Mouse (Mus musculus) stomach, postnatal 0 days (tissue): ENCODE measurements around the gene Prss46. TPM values are rescaled to one million over a fixed set of nuclear protein-coding genes. Genes with fewer than 3 reads are reported as not detected.
"Not testable (repeated sequence)": the region's sequence is repeated elsewhere in the genome, so short reads cannot be mapped to it uniquely, and the experiment has no call there.

ENCODE experiments used
- ATAC-seq: fragments of 200-750 bp; cut with Nextera tagmentation; 2 replicates; pipeline ENCODE4 v1.8.0; 2017; ENCODE audit not compliant: low FRiP score, low TSS enrichment
- DNase-seq: peaks from one replicate; pipeline ENCODE4 v3.0.0-alpha.2; 2016; ENCODE audit warnings: low spot score
- H3K27ac ChIP-seq: fragments of 300-500 bp; sonication (generic); replicated peaks from 2 replicates; pipeline ENCODE4 v1.5.1; 2014; ENCODE audit warnings: mild to moderate bottlenecking, control low read depth
- H3K27me3 ChIP-seq: fragments of 300-500 bp; sonication (generic); 2 replicates; pipeline ENCODE4 v1.6.1; 2014; ENCODE audit warnings: low read length; ENCODE audit not compliant: control insufficient read depth, insufficient read depth
- H3K36me3 ChIP-seq: fragments of 300-500 bp; sonication (generic); 2 replicates; pipeline ENCODE4 v1.6.1; 2014; ENCODE audit warnings: low read length, mixed read lengths; ENCODE audit not compliant: control insufficient read depth, insufficient read depth
- H3K4me1 ChIP-seq: fragments of 300-500 bp; sonication (generic); replicated peaks from 2 replicates; pipeline ENCODE4 v1.6.1; 2014; ENCODE audit warnings: antibody characterized with exemption; ENCODE audit not compliant: control insufficient read depth, insufficient read depth
- H3K4me2 ChIP-seq: fragments of 300-500 bp; sonication (generic); replicated peaks from 2 replicates; pipeline ENCODE4 v1.6.1; 2014; ENCODE audit warnings: low read depth, mild to moderate bottlenecking, control low read depth, moderate library complexity
- H3K4me3 ChIP-seq: fragments of 300-500 bp; sonication (generic); 2 replicates; pipeline ENCODE4 v1.5.1; 2014; ENCODE audit warnings: low read depth, low read length, control low read depth
- H3K9ac ChIP-seq: fragments of 300-500 bp; sonication (generic); 2 replicates; pipeline ENCODE4 v1.6.1; 2014; ENCODE audit warnings: mild to moderate bottlenecking, low read length, control low read depth, mixed read lengths
- H3K9me3 ChIP-seq: fragments of 300-500 bp; sonication (generic); 2 replicates; pipeline ENCODE4 v1.6.1; 2016; ENCODE audit warnings: low read length; ENCODE audit not compliant: control insufficient read depth
- CTCF ChIP-seq: IDR thresholded peaks from 2 replicates; pipeline ENCODE4 v1.5.1; 2016; ENCODE audit warnings: antibody characterized with exemption, low read depth, mild to moderate bottlenecking, moderate library complexity
- EP300 ChIP-seq: optimal IDR thresholded peaks from 2 replicates; pipeline ENCODE3; 2016; ENCODE audit warnings: antibody characterized with exemption
- WGBS: fragments of 180-500 bp; shearing (Covaris S2); extraction: QIAGEN DNeasy Blood & Tissue Kit; methylation state at CpG from one replicate; pipeline ENCODE4 v1.1.7; 2014; 5-methylcytosine and 5-hydroxymethylcytosine counted together
- polyA plus RNA-seq: library from polyadenylated mRNA; unstranded; fragments of >200 nt; fragmentation: Nextera tagmentation; extraction: Ambion mirVana; gene quantifications from 2 replicates; pipeline ENCODE4 v1.2.1, GENCODE M21; 2015

The Prss46 gene
- polyA plus RNA-seq, 1 experiment from 2014 or later, result not detected

DNA sequence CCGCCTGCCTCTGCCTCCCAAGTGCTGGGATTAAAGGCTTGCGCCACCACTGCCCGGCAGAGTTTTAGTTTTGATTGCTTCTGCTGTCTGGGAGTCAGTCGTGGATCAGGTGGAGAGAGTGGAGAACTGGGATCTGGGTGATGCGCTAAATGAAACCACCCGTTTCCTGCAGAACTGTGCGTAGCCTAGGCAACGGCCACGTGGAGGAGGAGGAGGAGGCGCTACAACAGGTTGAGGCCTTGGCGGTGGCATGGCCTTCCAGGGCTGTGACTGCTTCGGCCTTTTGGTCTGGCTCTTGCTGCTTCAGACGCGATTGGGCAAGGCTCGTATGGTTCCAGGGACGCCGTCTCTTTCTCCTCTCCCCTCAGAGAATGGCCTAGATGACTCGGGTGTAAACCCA, 30.5 kb upstream of the Prss46 start, which contains the start of gene Prss44:
Gene Prss44, plus strand, starts transcription at position 206 of the 400 bp plus-strand sequence.
- ATAC-seq (no peak), DNase-seq (no peak)
- Histone ChIP-seq H3K4me3 (no peak within 1 kb of the TSS), H3K4me2 (no peak within 1 kb of the TSS), H3K4me1 (no peaks in the 10 kb centered on the region), H3K36me3 (no peaks in the 10 kb centered on the region), H3K9me3 (no peaks in the 10 kb centered on the region), H3K27me3 (no peaks in the 10 kb centered on the region), H3K27ac (no peak within 1 kb of the TSS), H3K9ac (no peak within 1 kb of the TSS)
- TF ChIP-seq EP300, result no peak
- TF ChIP-seq CTCF, result no peak
- 53% methylated on average over 18 of the region's 18 CpGs for WGBS

GRCm38 (mm10) chr9:110820546-110820945, 23.8 kb upstream of the Prss46 start:
- not testable (repeated sequence) for H3K4me3 ChIP-seq, H3K9me3 ChIP-seq, H3K27me3 ChIP-seq, H3K4me2 ChIP-seq, H3K4me1 ChIP-seq, ATAC-seq, H3K9ac ChIP-seq, H3K27ac ChIP-seq, H3K36me3 ChIP-seq, DNase-seq

DNA sequence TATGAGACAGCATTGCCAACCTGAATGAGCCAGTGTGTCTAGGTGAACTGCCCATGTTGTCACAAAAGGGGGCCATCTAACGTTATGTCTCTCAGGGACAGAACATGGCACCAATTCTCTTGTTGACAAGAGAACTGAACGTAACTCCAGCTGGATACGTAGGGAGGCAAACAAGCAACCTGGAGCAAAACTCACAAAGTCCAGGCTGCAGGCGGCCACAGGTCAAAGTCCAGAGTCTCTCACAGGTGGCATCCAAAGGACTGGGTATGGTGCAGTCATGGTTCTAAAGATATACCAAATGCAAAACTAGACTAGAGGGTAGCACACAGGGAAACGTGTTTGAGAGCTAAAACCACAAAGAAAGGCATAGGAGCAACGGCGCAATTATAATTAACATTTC, 22.9 kb upstream of the Prss46 start:
- no peaks in the 10 kb centered on the region for H3K4me1 ChIP-seq
- no peak overlapping the region for H3K4me3 ChIP-seq
- H3K27ac ChIP-seq, result no peak overlapping the region
- no peak overlapping the region for H3K9ac ChIP-seq
- H3K4me2 ChIP-seq, result no peak overlapping the region
- ATAC-seq, result no peak
- H3K9me3 ChIP-seq, result no peaks in the 10 kb centered on the region
- no peak for DNase-seq
- TF ChIP-seq CTCF (no peak), EP300 (no peak)
- no peaks in the 10 kb centered on the region for H3K27me3 ChIP-seq
- WGBS, result 73% methylated on average over 7 of the region's 7 CpGs
- no peaks in the 10 kb centered on the region for H3K36me3 ChIP-seq

- ATAC-seq, result no peak
- no peak for DNase-seq
- H3K9ac ChIP-seq, result no peak overlapping the region
- H3K27ac ChIP-seq, result no peak overlapping the region
- no peaks in the 10 kb centered on the region for H3K4me1 ChIP-seq
- no peak overlapping the region for H3K4me2 ChIP-seq
- TF ChIP-seq CTCF (no peak), EP300 (no peak)
- H3K4me3 ChIP-seq, result no peak overlapping the region
- H3K27me3 ChIP-seq, result no peaks in the 10 kb centered on the region
- H3K36me3 ChIP-seq, result no peaks in the 10 kb centered on the region
- no peaks in the 10 kb centered on the region for H3K9me3 ChIP-seq
- 68% methylated on average over 4 of the region's 4 CpGs for WGBS
Measured at GRCm38 (mm10) chr9:110825426-110825825, 18.9 kb upstream of the Prss46 start.

GRCm38 (mm10) chr9:110825832-110826231, 18.5 kb upstream of the Prss46 start:
- Histone ChIP-seq H3K27ac (no peak overlapping the region), H3K4me2 (no peak overlapping the region), H3K9ac (no peak overlapping the region), H3K4me1 (no peaks in the 10 kb centered on the region), H3K4me3 (no peak overlapping the region), H3K9me3 (no peaks in the 10 kb centered on the region), H3K27me3 (no peaks in the 10 kb centered on the region), H3K36me3 (no peaks in the 10 kb centered on the region)
- DNase-seq (no peak), ATAC-seq (no peak)
- TF ChIP-seq CTCF (no peak), EP300 (no peak)
- 67% methylated on average over 7 of the region's 7 CpGs for WGBS

GRCm38 (mm10) chr9:110826390-110826789, 17.9 kb upstream of the Prss46 start, which contains the start of gene Prss43:
Gene Prss43 (plus strand): TSS chr9:110826690.
- DNase-seq (no peak), ATAC-seq (no peak)
- TF ChIP-seq EP300, result no peak
- no peak for TF ChIP-seq CTCF
- Histone ChIP-seq H3K4me3 (no peak within 1 kb of the TSS), H3K27ac (no peak within 1 kb of the TSS), H3K9ac (no peak within 1 kb of the TSS), H3K27me3 (no peaks in the 10 kb centered on the region), H3K9me3 (no peaks in the 10 kb centered on the region), H3K4me1 (no peaks in the 10 kb centered on the region), H3K36me3 (no peaks in the 10 kb centered on the region), H3K4me2 (no peak within 1 kb of the TSS)
- 62% methylated on average over 3 of the region's 3 CpGs for WGBS
